Mouse (Mus musculus) neural tube, embryonic 11.5 days (tissue): ENCODE results near the gene Numbl. TPM values are rescaled to one million over a fixed set of nuclear protein-coding genes. Genes with fewer than 3 reads are reported as not detected.

Experiments used
- ATAC-seq: fragments of 200-750 bp; cut with Nextera tagmentation; 2 replicates; pipeline ENCODE4 v1.8.0; 2017; ENCODE audit warnings: moderate number of reproducible peaks, mild to moderate bottlenecking, moderate TSS enrichment, moderate library complexity; ENCODE audit not compliant: insufficient read depth, low FRiP score, low TSS enrichment
- DNase-seq: peaks from one replicate; pipeline ENCODE4 v3.0.0-alpha.2; 2015; ENCODE audit warnings: low spot score
- H3K27ac ChIP-seq: fragments of 300-500 bp; sonication (generic); 2 replicates; pipeline ENCODE4 v1.5.1; 2014; ENCODE audit warnings: low read depth, mild to moderate bottlenecking, low read length
- H3K27me3 ChIP-seq: fragments of 300-500 bp; sonication (generic); 2 replicates; pipeline ENCODE4 v1.6.1; 2014; ENCODE audit warnings: mild to moderate bottlenecking, low read length, mixed read lengths; ENCODE audit not compliant: control insufficient read depth, insufficient read depth
- H3K36me3 ChIP-seq: fragments of 300-500 bp; sonication (generic); 2 replicates; pipeline ENCODE4 v1.6.1; 2014; ENCODE audit warnings: mild to moderate bottlenecking, low read length, moderate library complexity, mixed read lengths; ENCODE audit not compliant: control insufficient read depth, insufficient read depth
- H3K4me1 ChIP-seq: fragments of 300-500 bp; sonication (generic); 2 replicates; pipeline ENCODE4 v1.6.1; 2014; ENCODE audit warnings: low read length, mixed read lengths; ENCODE audit not compliant: control insufficient read depth, insufficient read depth
- H3K4me2 ChIP-seq: fragments of 300-500 bp; sonication (generic); 2 replicates; pipeline ENCODE4 v1.6.1; 2014; ENCODE audit warnings: low read depth, mild to moderate bottlenecking, moderate library complexity
- H3K4me3 ChIP-seq: fragments of 300-500 bp; sonication (generic); 2 replicates; pipeline ENCODE4 v1.5.1; 2014; ENCODE audit warnings: low read depth, low read length
- H3K9ac ChIP-seq: fragments of 300-500 bp; sonication (generic); 2 replicates; pipeline ENCODE4 v1.6.1; 2014; ENCODE audit warnings: mild to moderate bottlenecking, low read length
- H3K9me3 ChIP-seq: fragments of 300-500 bp; sonication (generic); 2 replicates; pipeline ENCODE4 v1.6.1; 2016; ENCODE audit warnings: low read length; ENCODE audit not compliant: control insufficient read depth
- WGBS: fragments of 180-500 bp; shearing (Covaris S2); extraction: QIAGEN DNeasy Blood & Tissue Kit; methylation state at CpG from one replicate; pipeline ENCODE4 v1.1.7; 2014; 5-methylcytosine and 5-hydroxymethylcytosine counted together
- polyA plus RNA-seq: library from polyadenylated mRNA; unstranded; fragments of >200 nt; fragmentation: Nextera tagmentation; extraction: Ambion mirVana; gene quantifications from 2 replicates; pipeline ENCODE4 v1.2.1, GENCODE M21; 2014

Gene Numbl
- polyA plus RNA-seq, 1 experiment from 2014 or later = 21.7 TPM

DNA sequence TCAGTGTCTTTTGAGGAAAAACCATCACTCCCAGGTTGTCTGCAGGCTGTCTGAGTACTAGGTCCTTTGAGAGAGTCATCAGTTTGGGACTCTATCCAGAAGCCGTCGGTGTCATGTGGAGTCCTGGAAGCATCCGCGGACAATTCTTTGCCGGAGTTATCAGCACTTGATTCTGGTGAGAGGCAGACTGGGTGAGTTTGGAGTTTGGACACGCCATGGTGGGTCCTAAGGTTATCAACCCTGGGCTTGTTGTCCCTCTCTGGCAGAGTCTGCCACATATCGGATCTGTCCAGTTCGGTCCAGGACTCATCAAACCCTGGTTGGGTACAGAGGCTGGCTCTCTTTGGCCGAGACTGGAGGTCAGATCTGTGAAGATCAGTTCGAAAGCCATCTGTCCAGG, 30.6 kb upstream of the Numbl start:
- Histone ChIP-seq H3K4me1 (peaks cover 21% of the 10 kb centered on the region), H3K4me2 (peak overlapping the region; percentile 72), H3K27ac (no peak overlapping the region), H3K9ac (peak overlapping the region; percentile 74), H3K4me3 (peak overlapping the region; percentile 89), H3K36me3 (no peaks in the 10 kb centered on the region), H3K27me3 (no peaks in the 10 kb centered on the region), H3K9me3 (no peaks in the 10 kb centered on the region)
- peak; percentile 17; the same call in 1 of the 2 replicates for ATAC-seq
- DNase-seq = no peak
- 9% methylated on average over 10 of the region's 10 CpGs for WGBS

DNA sequence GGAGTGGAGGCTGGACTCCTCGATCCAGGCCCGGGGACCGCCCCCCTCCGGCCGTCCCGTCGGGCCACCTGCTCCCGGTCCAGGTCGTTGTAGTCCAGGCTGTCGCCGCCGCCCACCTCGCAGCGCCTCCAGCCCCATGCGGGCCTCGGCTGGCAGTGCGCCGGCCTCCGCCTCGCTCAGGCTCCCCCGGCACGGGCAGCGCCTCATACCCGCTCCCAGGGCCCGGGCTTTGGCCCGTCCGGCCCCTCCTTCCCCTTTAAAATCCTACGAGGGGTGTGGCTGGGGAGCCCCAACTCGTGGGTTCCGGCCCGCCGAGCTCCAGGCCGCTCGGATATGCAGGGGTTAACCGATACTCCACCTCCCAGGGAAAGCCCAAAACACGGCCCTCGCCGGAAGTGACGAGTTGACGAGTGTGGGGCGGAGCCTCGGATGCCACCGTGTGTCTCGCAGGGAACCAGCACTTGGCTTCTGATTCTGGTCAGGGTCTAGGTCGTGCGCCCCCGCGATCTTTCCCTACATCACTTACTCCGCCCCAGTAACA, 29.9 kb upstream of the Numbl start, which contains the start of gene Itpkc:
Gene Itpkc (minus strand): TSS at position 381 of the 541 bp plus-strand sequence.
- WGBS = under 1% methylated on average over 49 of the region's 49 CpGs
- H3K4me1 ChIP-seq = peaks cover 21% of the 10 kb centered on the region
- ATAC-seq = peak; percentile 70

DNA sequence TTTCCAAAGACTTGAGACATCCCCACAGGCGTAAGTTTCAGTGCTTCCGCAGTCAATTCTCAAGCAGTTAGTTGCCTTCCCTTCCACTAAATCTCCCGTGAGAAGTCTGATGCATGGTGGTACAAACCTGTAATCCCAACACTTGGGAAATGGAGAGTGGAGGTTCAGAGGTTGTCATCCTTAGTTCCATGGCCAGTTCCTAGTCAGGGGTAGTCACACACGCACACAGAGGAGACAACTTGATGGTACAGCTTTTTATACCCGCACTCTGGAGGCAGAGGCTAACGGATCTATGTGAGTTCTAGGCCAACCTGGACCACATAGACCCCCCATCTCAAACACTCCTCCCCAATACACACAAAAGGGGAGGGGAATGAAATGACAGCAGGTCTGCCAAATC, 29.4 kb upstream of the Numbl start:
- peaks cover 25% of the 10 kb centered on the region for H3K4me1 ChIP-seq

More for the DNA sequence above, 29.9 kb upstream of the Numbl start, which contains the start of gene Itpkc:
- Histone ChIP-seq H3K27ac (peak within 1 kb of the TSS; percentile 60), H3K27me3 (no peaks in the 10 kb centered on the region), H3K9ac (peak within 1 kb of the TSS; percentile 74), H3K9me3 (no peaks in the 10 kb centered on the region), H3K4me2 (peak within 1 kb of the TSS; percentile 72), H3K4me3 (peak within 1 kb of the TSS; percentile 89), H3K36me3 (no peaks in the 10 kb centered on the region)
- DNase-seq = peak; percentile 96

DNA sequence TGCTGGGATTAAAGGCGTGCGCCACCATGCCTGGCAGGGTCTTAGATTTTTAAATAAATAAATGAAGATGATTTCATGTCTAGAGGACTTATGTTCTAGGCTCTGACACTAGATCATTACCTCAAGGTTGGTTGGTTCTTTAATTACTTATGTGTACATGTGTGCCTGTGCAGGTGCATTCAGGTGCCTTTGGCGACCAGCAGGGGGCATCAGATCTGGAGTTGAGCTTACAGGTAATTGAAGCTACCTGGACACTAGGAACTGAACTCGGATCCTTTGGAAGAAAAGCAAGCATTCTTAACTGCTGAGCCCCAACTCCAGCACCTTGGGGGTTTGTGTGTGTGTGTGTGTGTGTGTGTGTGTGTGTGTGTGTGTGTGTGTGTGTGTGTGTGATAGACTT, 27.5 kb upstream of the Numbl start:
- H3K9ac ChIP-seq = no peak overlapping the region
- H3K36me3 ChIP-seq = no peaks in the 10 kb centered on the region
- DNase-seq (no peak), ATAC-seq (no peak)
- no peaks in the 10 kb centered on the region for H3K9me3 ChIP-seq
- no peak overlapping the region for H3K4me3 ChIP-seq
- no peak overlapping the region for H3K4me2 ChIP-seq
- no peaks in the 10 kb centered on the region for H3K27me3 ChIP-seq
- WGBS = 78% methylated on average over 4 of the region's 4 CpGs
- H3K4me1 ChIP-seq = peaks cover 15% of the 10 kb centered on the region
- H3K27ac ChIP-seq = no peak overlapping the region

More for the DNA sequence above, 29.4 kb upstream of the Numbl start:
- DNase-seq = no peak
- Histone ChIP-seq H3K4me2 (peak overlapping the region; percentile 72), H3K4me3 (peak overlapping the region; percentile 89), H3K36me3 (no peaks in the 10 kb centered on the region), H3K27ac (peak overlapping the region; percentile 36; the same call in 1 of the 2 replicates), H3K9me3 (no peaks in the 10 kb centered on the region), H3K27me3 (no peaks in the 10 kb centered on the region), H3K9ac (peak overlapping the region; percentile 74)
- ATAC-seq = no peak
- WGBS = 17% methylated on average over 6 of the region's 6 CpGs

DNA sequence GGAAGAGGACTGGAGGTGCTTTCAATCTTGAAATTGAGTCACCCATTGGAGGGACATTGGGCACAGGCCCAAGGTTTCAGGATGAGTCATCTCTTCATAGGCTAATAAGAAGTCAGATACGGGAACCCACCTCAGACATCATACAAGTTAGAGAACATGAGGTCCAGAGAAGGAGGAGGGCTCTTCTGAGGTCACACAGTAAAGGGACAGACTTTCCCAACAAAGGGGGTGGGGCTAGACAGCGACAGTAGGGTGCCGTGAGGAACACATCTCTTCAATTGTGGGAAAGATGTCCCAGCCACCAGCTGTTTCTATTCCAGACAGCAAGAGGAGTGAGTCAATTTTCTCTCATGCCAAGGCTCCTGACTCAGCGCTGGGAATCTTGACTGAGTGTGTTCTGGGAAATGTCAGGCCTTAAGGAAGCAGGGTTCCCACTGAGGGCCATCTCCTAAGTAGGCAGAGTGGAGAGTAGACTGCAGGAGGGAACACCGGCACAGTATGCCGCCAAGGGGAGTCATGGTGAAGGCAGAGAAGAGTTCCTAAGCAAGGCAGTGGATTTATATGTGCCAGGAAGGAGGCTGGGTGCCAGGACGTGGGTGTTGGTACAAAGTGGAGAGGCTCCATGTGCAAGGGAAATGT, 26.4 kb upstream of the Numbl start:
- WGBS = 76% methylated on average over 7 of the region's 7 CpGs
- no peak overlapping the region for H3K4me2 ChIP-seq
- H3K27ac ChIP-seq = 0 out of 2 replicates have a peak overlapping the region, but pooled peaks have one; percentile 42
- ATAC-seq (no peak), DNase-seq (no peak)
- peaks cover 10% of the 10 kb centered on the region for H3K4me1 ChIP-seq
- no peak overlapping the region for H3K4me3 ChIP-seq
- H3K36me3 ChIP-seq = no peaks in the 10 kb centered on the region
- no peaks in the 10 kb centered on the region for H3K9me3 ChIP-seq
- no peak overlapping the region for H3K9ac ChIP-seq
- H3K27me3 ChIP-seq = no peaks in the 10 kb centered on the region

DNA sequence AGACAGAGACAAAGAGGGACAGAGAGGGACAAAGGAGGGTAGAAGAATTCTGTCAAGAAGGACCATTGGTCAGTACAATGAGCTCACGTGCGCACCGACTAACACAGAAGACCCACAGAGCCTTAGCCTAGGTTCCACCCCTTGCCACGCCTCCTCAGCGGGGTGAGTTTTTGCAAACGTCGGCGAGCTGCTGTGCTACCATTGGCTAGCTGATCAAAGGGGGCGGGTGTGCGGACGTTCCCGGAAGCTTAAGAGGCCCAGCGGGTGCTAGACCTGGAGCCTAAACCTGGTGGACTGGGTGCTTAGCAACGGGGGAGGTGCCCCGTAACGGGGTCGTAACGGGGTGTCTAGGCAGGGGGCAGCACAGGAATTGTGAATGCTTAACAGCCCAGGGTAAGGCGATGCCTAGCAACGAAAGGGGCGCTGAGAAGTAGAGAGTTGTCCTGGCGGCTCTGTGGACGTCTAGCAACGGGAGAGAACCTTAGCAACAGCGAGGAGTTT, 25.4 kb upstream of the Numbl start, which contains the start of gene Coq8b:
Gene Coq8b (plus strand): TSS at position 243 of the 501 bp plus-strand sequence.
- peak within 1 kb of the TSS; percentile 52 for H3K9ac ChIP-seq
- H3K4me2 ChIP-seq = peak within 1 kb of the TSS; percentile 42
- H3K27me3 ChIP-seq = no peaks in the 10 kb centered on the region
- DNase-seq = peak; percentile 97
- peak within 1 kb of the TSS; percentile 64 for H3K27ac ChIP-seq
- H3K4me1 ChIP-seq = peaks cover 4% of the 10 kb centered on the region; the same call in 1 of the 2 replicates
- ATAC-seq = peak; percentile 92
- no peaks in the 10 kb centered on the region for H3K9me3 ChIP-seq
- peak within 1 kb of the TSS; percentile 43 for H3K4me3 ChIP-seq
- H3K36me3 ChIP-seq = no peaks in the 10 kb centered on the region
- WGBS = under 1% methylated on average over 25 of the region's 25 CpGs

DNA sequence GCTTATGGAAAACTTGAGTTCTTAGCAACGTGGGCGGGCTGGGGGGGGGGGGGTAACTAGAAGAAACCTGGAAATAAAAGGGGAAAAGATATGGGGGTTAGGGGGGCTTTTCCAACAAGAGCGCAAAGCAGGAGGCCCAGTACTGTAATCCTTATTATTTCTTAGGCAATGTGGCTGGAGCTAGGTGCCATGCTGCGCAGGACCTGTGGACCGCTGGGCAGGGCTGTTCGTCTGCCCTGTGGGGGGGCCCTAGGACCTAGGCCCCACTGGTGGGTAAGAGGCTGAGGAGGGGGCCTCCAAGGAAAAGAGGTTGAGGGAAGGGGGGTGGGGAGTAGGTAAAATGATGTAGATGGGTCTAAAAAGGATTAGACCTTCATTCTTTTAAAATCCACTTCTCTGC, 24.9 kb upstream of the Numbl start:
- no peak for DNase-seq
- Histone ChIP-seq H3K27ac (peak overlapping the region; percentile 3), H3K9me3 (no peaks in the 10 kb centered on the region), H3K4me3 (peak overlapping the region; percentile 43), H3K27me3 (no peaks in the 10 kb centered on the region), H3K36me3 (no peaks in the 10 kb centered on the region), H3K4me1 (peaks cover 4% of the 10 kb centered on the region; the same call in 1 of the 2 replicates), H3K9ac (peak overlapping the region; percentile 52), H3K4me2 (peak overlapping the region; percentile 42)
- ATAC-seq = peak; percentile 45
- 5% methylated on average over 5 of the region's 6 CpGs for WGBS

DNA sequence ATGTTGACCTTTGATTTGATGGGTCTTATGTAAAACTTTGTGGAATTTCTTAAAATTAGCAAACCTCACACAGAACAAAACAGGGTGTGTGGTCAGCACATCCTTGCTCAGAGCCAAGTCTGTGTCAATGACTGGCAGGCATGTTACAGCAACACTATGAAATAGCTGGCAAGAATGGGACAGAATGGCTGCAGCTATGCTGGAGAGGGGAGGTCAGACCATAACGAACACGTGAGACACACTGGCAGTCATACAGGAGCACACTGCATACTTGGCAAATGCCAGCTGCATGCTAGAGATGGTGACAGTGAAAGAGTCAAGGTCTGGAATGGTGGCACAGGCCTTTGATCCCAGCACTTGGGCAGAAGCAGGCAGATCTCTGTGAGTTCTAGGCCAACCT, 22.5 kb upstream of the Numbl start:
- Histone ChIP-seq H3K27ac (no peak overlapping the region), H3K4me3 (no peak overlapping the region), H3K36me3 (no peaks in the 10 kb centered on the region; the same call in 1 of the 2 replicates), H3K4me2 (no peak overlapping the region), H3K9me3 (no peaks in the 10 kb centered on the region), H3K27me3 (no peaks in the 10 kb centered on the region), H3K4me1 (peaks cover 4% of the 10 kb centered on the region; the same call in 1 of the 2 replicates), H3K9ac (no peak overlapping the region)
- ATAC-seq (no peak), DNase-seq (no peak)
- 90% methylated on average over 2 of the region's 2 CpGs for WGBS
